11 mouse cellular contexts compared by ENCODE assay signal in the genomic region with DNA sequence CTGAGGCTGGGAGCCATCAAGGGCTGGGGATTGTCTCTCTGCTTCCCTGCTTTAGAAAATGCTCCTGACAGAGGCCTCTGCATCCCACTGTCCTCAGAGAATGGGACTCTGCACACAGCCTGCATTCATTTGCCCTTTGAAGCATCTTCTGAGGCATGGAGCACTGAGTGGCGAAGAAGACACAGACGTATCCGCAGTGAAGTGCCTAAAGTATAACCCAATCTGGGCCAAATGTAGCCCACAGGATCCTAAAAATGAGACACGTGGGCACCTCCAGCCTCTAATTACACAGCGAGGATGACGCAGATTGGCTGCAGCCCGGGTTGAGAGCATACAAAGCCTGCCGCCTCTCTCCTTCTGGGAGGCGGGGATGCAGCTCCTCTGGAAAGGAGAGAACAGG. TPM values are rescaled to one million over a fixed set of nuclear protein-coding genes. Genes with fewer than 3 reads are reported as not detected.
DNase-seq lines count a peak whose midpoint lies in the region; ATAC-seq and TF ChIP-seq lines count a peak whose summit lies in the region.
"Had no signal": no experiment of that assay in that cellular context is flagged by ENCODE, and none has a peak within 500 bp of the region (broad histone marks: within the 10 kb centered on the region; RNA-seq: fewer than 3 reads in every experiment).

No protein-coding gene starts in this region.

- H3K9me3 ChIP-seq in neural tube, embryonic 13.5 days: no peaks in the 10 kb centered on the region
- H3K9me3 ChIP-seq in embryonic facial prominence, embryonic 14.5 days (ENCODE audit: control insufficient read depth, low read length): no peaks in the 10 kb centered on the region

- no peak for DNase-seq in neural tube, embryonic 10.5 days (ENCODE audit: extremely low spot score, low spot score)
- DNase-seq in embryonic facial prominence, embryonic 14.5 days (ENCODE audit: low spot score): peak; percentile 59
- DNase-seq in layer of hippocampus, adult 9-10 months (ENCODE audit: low spot score): peak; percentile 30
- DNase-seq in right cerebral cortex, adult 2 months (ENCODE audit: low spot score in 2 of 2): peak; percentile 78 to 81
- no peak for DNase-seq in kidney, adult 18-20 months
- no peak for DNase-seq in lung, adult 2 months

- no peak overlapping the region for H3K4me2 ChIP-seq in neural tube, embryonic 13.5 days
- peak overlapping the region; percentile 1; the same call in 1 of the 2 replicates for H3K4me2 ChIP-seq in embryonic facial prominence, embryonic 14.5 days (ENCODE audit: low read depth, low read length)

- H3K27me3 ChIP-seq in neural tube, embryonic 13.5 days: no peaks in the 10 kb centered on the region
- H3K27me3 ChIP-seq in embryonic facial prominence, embryonic 14.5 days (replicated peaks; ENCODE audit: control insufficient read depth, insufficient read depth, low read length): no peaks in the 10 kb centered on the region
- H3K27me3 ChIP-seq: Patski had no signal

- no peak for TF ChIP-seq CTCF in lung, adult 2 months (IDR thresholded peaks at IDR 0.05; ENCODE audit: insufficient read depth, low read length)

- no peaks in the 10 kb centered on the region for H3K36me3 ChIP-seq in neural tube, embryonic 13.5 days
- H3K36me3 ChIP-seq in embryonic facial prominence, embryonic 14.5 days (ENCODE audit: control insufficient read depth, insufficient read depth, low read length): no peaks in the 10 kb centered on the region

- H3K27ac ChIP-seq in neural tube, embryonic 13.5 days (replicated peaks): 0 out of 2 replicates have a peak overlapping the region, but pooled peaks have one; percentile 46
- no peak overlapping the region for H3K27ac ChIP-seq in embryonic facial prominence, embryonic 14.5 days (replicated peaks; ENCODE audit: low read depth, low read length)
- H3K27ac ChIP-seq: liver, embryonic 14.5 days had no signal

- H3K4me3 ChIP-seq in neural tube, embryonic 13.5 days: no peak overlapping the region
- H3K4me3 ChIP-seq in embryonic facial prominence, embryonic 14.5 days (ENCODE audit: low read depth, low read length): no peak overlapping the region
- no peak overlapping the region for H3K4me3 ChIP-seq in lung, adult 2 months (replicated peaks; ENCODE audit: extremely low read depth, low read depth, low read length)
- H3K4me3 ChIP-seq: erythroblast, embryonic 14.5 days had no signal

- no peak for TF ChIP-seq POLR2A in lung, adult 2 months (IDR thresholded peaks at IDR 0.05; ENCODE audit: borderline replicate concordance, extremely low read depth, low read depth, low read length)

- ATAC-seq in neural tube, embryonic 13.5 days (ENCODE audit: low read depth): peak; percentile 27; the same call in 1 of the 2 replicates
- ATAC-seq in embryonic facial prominence, embryonic 14.5 days (ENCODE audit: low read depth): no peak; the same call in 1 of the 2 replicates
- no peak for ATAC-seq in inflammation-experienced regulatory T-cells, adult 6 months
- ATAC-seq: Patski had no signal

- H3K4me1 ChIP-seq in neural tube, embryonic 13.5 days (replicated peaks): peaks cover 10% of the 10 kb centered on the region; the same call in 1 of the 2 replicates
- H3K4me1 ChIP-seq in embryonic facial prominence, embryonic 14.5 days (ENCODE audit: control insufficient read depth, insufficient read depth, low read length): 0 out of 2 replicates have a peak, but pooled peaks cover 5% of the 10 kb centered on the region
- no peaks in the 10 kb centered on the region for H3K4me1 ChIP-seq in lung, adult 2 months (ENCODE audit: control insufficient read depth, insufficient read depth, low read length)

- peak overlapping the region; percentile 34; the same call in 1 of the 2 replicates for H3K9ac ChIP-seq in neural tube, embryonic 13.5 days
- H3K9ac ChIP-seq in embryonic facial prominence, embryonic 14.5 days (ENCODE audit: low read depth, low read length): no peak overlapping the region
- H3K9ac ChIP-seq: liver, embryonic 14.5 days had no signal

- WGBS in neural tube, embryonic 13.5 days: 53% methylated on average over 9 of the region's 9 CpGs
- 47% methylated on average over 9 of the region's 9 CpGs for WGBS in embryonic facial prominence, embryonic 14.5 days
- 56% methylated on average over 9 of the region's 9 CpGs for WGBS in lung, adult 2 months

RNA-seq across cellular contexts. Expression of a gene that starts 36.3 kb away (rescaled TPM):
- polyA plus RNA-seq in neural tube, embryonic 13.5 days (2015; fragmentation: Nextera tagmentation; extraction: Ambion mirVana): 50.2 and 54.0 TPM in 2 replicates
- 51.0 and 51.8 TPM in 2 replicates for polyA plus RNA-seq in embryonic facial prominence, embryonic 14.5 days (2014; fragmentation: Nextera tagmentation; extraction: Ambion mirVana)
- polyA plus RNA-seq in inflammation-experienced regulatory T-cells, adult 6 months (2017; shearing (Covaris generic)): 10 to 100 TPM; 45.9 to 50.1 (median 46.0) TPM
- polyA plus RNA-seq in lung, adult 2 months (2012; rRNA removed): 6.2 and 9.1 TPM in 2 replicates

Comparison
In these comparisons a context has a peak if more than half of its experiments do, and no peak if none do; other contexts are left out.
1. DNase-seq: peak in embryonic facial prominence, embryonic 14.5 days (single experiment), layer of hippocampus, adult 9-10 months (single experiment) and right cerebral cortex, adult 2 months (2 of 2); none in neural tube, embryonic 10.5 days (single experiment), kidney, adult 18-20 months (single experiment) and lung, adult 2 months (single experiment).